Mouse (Mus musculus) CH12.LX (cell line): ENCODE data around the gene Hbq1b. TPM values are rescaled to one million over a fixed set of nuclear protein-coding genes. Genes with fewer than 3 reads are reported as not detected.

Experiments used
- DNase-seq: peaks from one replicate; pipeline ENCODE4 v3.0.0-alpha.2; 2013; ENCODE audit errors: extremely low read depth
- H3K27ac ChIP-seq: 2 replicates; pipeline ENCODE4 v1.5.1; 2012; ENCODE audit warnings: low read depth, mild to moderate bottlenecking, control low read depth, moderate library complexity; ENCODE audit not compliant: insufficient read depth
- H3K27me3 ChIP-seq: replicated peaks from 2 replicates; pipeline ENCODE3; 2012; ENCODE audit warnings: inconsistent platforms
- H3K36me3 ChIP-seq, 2 experiments: replicated peaks in 1 of 2; 2 replicates each; pipeline versions ENCODE3 to v1.6.1; 2012; ENCODE audit warnings: inconsistent platforms in 1 of 2, low read length in 1 of 2, mild to moderate bottlenecking in 1 of 2, mixed read lengths in 1 of 2, moderate library complexity in 1 of 2; ENCODE audit not compliant: control insufficient read depth in 1 of 2, insufficient read depth in 1 of 2
- H3K4me1 ChIP-seq, 2 experiments: 2 replicates each; pipeline ENCODE4 v1.6.1; 2012; ENCODE audit warnings: inconsistent platforms in 1 of 2, moderate library complexity in 1 of 2; ENCODE audit not compliant: insufficient read depth in 2 of 2, control insufficient read depth in 1 of 2
- H3K4me2 ChIP-seq: 2 replicates; pipeline ENCODE4 v1.6.1; 2012; ENCODE audit warnings: low read depth, mild to moderate bottlenecking, control low read depth; ENCODE audit not compliant: poor library complexity, insufficient read depth, severe bottlenecking
- H3K4me3 ChIP-seq, 3 experiments: fragments of 150-350 bp in 1 of 3; sonication (generic) in 1 of 3; replicated peaks in 1 of 3; 2 replicates each; pipeline versions ENCODE3 to v1.5.1; 2011 to 2012; ENCODE audit warnings: low read depth in 2 of 3, low read length in 2 of 3, mild to moderate bottlenecking in 2 of 3, moderate library complexity in 2 of 3, control low read depth in 1 of 3, improper control_type of control experiment in 1 of 3, inconsistent platforms in 1 of 3, mixed read lengths in 1 of 3; ENCODE audit not compliant: poor library complexity in 1 of 3
- H3K79me2 ChIP-seq: replicated peaks from 2 replicates; pipeline ENCODE4 v1.6.1; 2012; ENCODE audit warnings: mild to moderate bottlenecking, moderate library complexity; ENCODE audit not compliant: control insufficient read depth, poor library complexity, insufficient read depth, severe bottlenecking; ENCODE audit errors: extremely low read depth
- H3K9ac ChIP-seq: 2 replicates; pipeline ENCODE4 v1.6.1; 2012; ENCODE audit warnings: low read depth, mild to moderate bottlenecking, control low read depth, moderate library complexity; ENCODE audit not compliant: insufficient read depth
- H3K9me3 ChIP-seq: replicated peaks from 2 replicates; pipeline ENCODE3; 2012; ENCODE audit warnings: low read length, inconsistent platforms, mixed read lengths
- CHD2 ChIP-seq: IDR thresholded peaks from 2 replicates; pipeline ENCODE4 v1.6.1; 2011; ENCODE audit warnings: low read length, improper control_type of control experiment
- E2F4 ChIP-seq: IDR thresholded peaks from 2 replicates; pipeline ENCODE4 v1.6.1; 2011; ENCODE audit warnings: low read depth, low read length, improper control_type of control experiment; ENCODE audit not compliant: insufficient replicate concordance
- ELF1 ChIP-seq: IDR thresholded peaks from 2 replicates; pipeline ENCODE4 v1.6.1; 2014; ENCODE audit warnings: low read depth, mild to moderate bottlenecking, inconsistent platforms, low read length, improper control_type of control experiment
- EP300 ChIP-seq: IDR thresholded peaks from 2 replicates; pipeline ENCODE4 v1.6.1; 2011; ENCODE audit warnings: low read length, improper control_type of control experiment
- ETS1 ChIP-seq: conservative IDR thresholded peaks from 2 replicates; pipeline ENCODE4 v1.6.1; 2012; ENCODE audit warnings: low read depth, mild to moderate bottlenecking, inconsistent platforms, low read length, improper control_type of control experiment, moderate library complexity
- HCFC1 ChIP-seq: IDR thresholded peaks from 2 replicates; pipeline ENCODE4 v1.6.1; 2012; ENCODE audit warnings: low read depth, mild to moderate bottlenecking, inconsistent platforms, low read length, improper control_type of control experiment
- IRF4 ChIP-seq: IDR thresholded peaks from 2 replicates; pipeline ENCODE4 v1.6.1; 2014; ENCODE audit warnings: low read depth, mild to moderate bottlenecking, inconsistent platforms, low read length, improper control_type of control experiment
- JUN ChIP-seq: IDR thresholded peaks from 2 replicates; pipeline ENCODE4 v1.6.1; 2011; ENCODE audit warnings: low read depth, mild to moderate bottlenecking, low read length, improper control_type of control experiment, moderate library complexity; ENCODE audit not compliant: insufficient read depth
- KAT2A ChIP-seq: IDR thresholded peaks from 2 replicates; pipeline ENCODE4 v1.6.1; 2012; ENCODE audit warnings: low read length, improper control_type of control experiment, inconsistent platforms; ENCODE audit not compliant: insufficient replicate concordance
- MAFK ChIP-seq: IDR thresholded peaks from 2 replicates; pipeline ENCODE4 v1.6.1; 2011; ENCODE audit warnings: low read length, improper control_type of control experiment; ENCODE audit not compliant: insufficient replicate concordance
- MAX ChIP-seq: IDR thresholded peaks from 2 replicates; pipeline ENCODE4 v1.6.1; 2011; ENCODE audit warnings: low read length, improper control_type of control experiment
- MEF2A ChIP-seq: IDR thresholded peaks from 2 replicates; pipeline ENCODE4 v1.6.1; 2014; ENCODE audit warnings: low read depth, mild to moderate bottlenecking, inconsistent platforms, low read length, improper control_type of control experiment, borderline replicate concordance
- MXI1 ChIP-seq: IDR thresholded peaks from 2 replicates; pipeline ENCODE4 v1.6.1; 2011; ENCODE audit warnings: mild to moderate bottlenecking, low read depth, low read length, improper control_type of control experiment
- MYC ChIP-seq: IDR thresholded peaks from 2 replicates; pipeline ENCODE4 v1.6.1; 2011; ENCODE audit warnings: low read depth, mild to moderate bottlenecking, improper control_type of control experiment, low read length
- NELFE ChIP-seq: IDR thresholded peaks from 2 replicates; pipeline ENCODE4 v1.6.1; 2011; ENCODE audit warnings: low read depth, low read length, improper control_type of control experiment
- NRF1 ChIP-seq: IDR thresholded peaks from 2 replicates; pipeline ENCODE4 v1.6.1; 2014; ENCODE audit warnings: low read depth, mild to moderate bottlenecking, inconsistent platforms, low read length, improper control_type of control experiment, moderate library complexity
- POLR2A ChIP-seq: IDR thresholded peaks from 2 replicates; pipeline ENCODE4 v1.6.1; 2011; ENCODE audit warnings: low read depth, mild to moderate bottlenecking, improper control_type of control experiment, low read length
- POLR2AphosphoS2 ChIP-seq: IDR thresholded peaks from 2 replicates; pipeline ENCODE4 v1.6.1; 2011; ENCODE audit warnings: low read depth, low read length, improper control_type of control experiment
- RAD21 ChIP-seq: IDR thresholded peaks from 2 replicates; pipeline ENCODE4 v1.6.1; 2011; ENCODE audit warnings: low read depth, mild to moderate bottlenecking, low read length, improper control_type of control experiment, moderate library complexity
- RCOR1 ChIP-seq: conservative IDR thresholded peaks from 2 replicates; pipeline ENCODE4 v1.6.1; 2012; ENCODE audit warnings: low read depth, mild to moderate bottlenecking, inconsistent platforms, low read length, improper control_type of control experiment
- SIN3A ChIP-seq: IDR thresholded peaks from 2 replicates; pipeline ENCODE4 v1.6.1; 2012; ENCODE audit warnings: low read length, improper control_type of control experiment, inconsistent platforms
- SMC3 ChIP-seq: IDR thresholded peaks from 2 replicates; pipeline ENCODE4 v1.6.1; 2011; ENCODE audit warnings: low read depth, low read length, improper control_type of control experiment
- TBP ChIP-seq: conservative IDR thresholded peaks from 2 replicates; pipeline ENCODE4 v1.6.1; 2011; ENCODE audit warnings: low read depth, low read length, improper control_type of control experiment
- UBTF ChIP-seq: IDR thresholded peaks from 2 replicates; pipeline ENCODE4 v1.6.1; 2012; ENCODE audit warnings: low read depth, mild to moderate bottlenecking, inconsistent platforms, low read length, improper control_type of control experiment, moderate library complexity
- USF2 ChIP-seq: conservative IDR thresholded peaks from 2 replicates; pipeline ENCODE4 v1.6.1; 2011; ENCODE audit warnings: low read depth, low read length, improper control_type of control experiment
- ZKSCAN1 ChIP-seq: IDR thresholded peaks from 2 replicates; pipeline ENCODE4 v1.6.1; 2012; ENCODE audit warnings: low read depth, inconsistent platforms, low read length, improper control_type of control experiment, borderline replicate concordance
- ZNF384 ChIP-seq: IDR thresholded peaks from 2 replicates; pipeline ENCODE4 v1.6.1; 2012; ENCODE audit warnings: low read depth, low read length, improper control_type of control experiment, inconsistent platforms
- dilution Hi-C: fragments of 300-500 bp; cut with MboI; formaldehyde crosslinking; loops from 2 replicates; pipeline ENCODE4 v1.14.3; 2020; ENCODE audit warnings: low sequenced_read_pairs; ENCODE audit not compliant: extremely low pct_unique_long_range_greater_than_20kb, extremely low pct_ligation_motif_present
- in situ Hi-C: fragments of 300-500 bp; cut with MboI; formaldehyde crosslinking; loops from 3 replicates; pipeline ENCODE4 v1.14.3; 2019; ENCODE audit warnings: low sequenced_read_pairs, low pct_ligation_motif_present, low pct_unique_long_range_greater_than_20kb, mixed read lengths
- polyA plus RNA-seq: library from polyadenylated mRNA; unstranded; fragments of >175 nt; gene quantifications from 2 replicates; pipeline ENCODE4 v1.2.1, GENCODE M21; 2012; ENCODE audit warnings: low read depth; ENCODE audit not compliant: insufficient read length
- total RNA-seq, 2 experiments: library from RNA; depleted of rRNA; stranded (reverse); fragments of 300-350 nt in 1 of 2; fragments of >200 nt in 1 of 2; gene quantifications; 2 replicates each; pipeline ENCODE4 v1.2.3; 2012 to 2014

Hbq1b gene
- total and polyA plus RNA-seq, 3 experiments: not detected

DNA sequence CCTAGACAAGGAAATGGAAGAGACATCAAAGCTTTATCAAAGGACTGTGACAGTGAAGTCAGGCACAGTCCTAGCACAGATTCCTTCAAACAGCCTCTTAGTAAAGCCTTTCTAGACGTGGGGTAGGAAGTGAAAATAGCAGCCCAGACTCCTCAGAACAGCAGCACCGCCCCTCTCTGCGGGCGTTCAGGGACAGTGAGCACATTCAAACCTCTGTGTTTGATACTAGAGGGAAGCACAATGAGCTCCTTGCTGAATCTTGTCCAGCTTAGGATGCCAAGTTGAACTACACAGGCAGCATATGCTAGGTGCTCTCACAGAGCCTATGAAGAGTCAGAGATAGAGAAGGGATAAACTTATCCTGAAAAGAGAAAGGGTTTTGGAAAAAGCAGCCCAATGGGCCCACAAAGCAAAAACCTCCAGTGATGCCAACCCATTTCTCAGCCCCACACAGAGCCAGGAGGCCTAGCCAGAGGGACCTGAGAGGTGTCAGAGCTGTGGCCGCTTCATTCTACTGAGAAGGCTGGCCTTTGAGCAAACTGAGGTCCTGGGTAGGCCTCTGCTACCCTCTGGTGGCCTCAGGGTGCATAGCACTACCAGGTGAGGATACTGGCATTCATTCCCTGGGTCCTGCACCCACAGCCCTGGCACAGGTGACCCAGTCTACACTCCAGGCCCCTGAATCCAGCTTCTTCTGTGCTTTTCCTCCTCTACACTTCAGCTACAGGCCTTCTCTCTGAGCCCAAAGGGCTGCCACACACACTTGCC is 48.5 kb upstream of the Hbq1b start (continued):
- TF ChIP-seq JUN (no peak), NRF1 (peak; percentile 42; the same call in 1 of the 2 replicates), RAD21 (no peak; the same call in none of the 2 replicates), POLR2A (no peak), MAFK (no peak), MXI1 (no peak), EP300 (no peak), POLR2AphosphoS2 (no peak), CHD2 (no peak), MAX (no peak), KAT2A (no peak), ELF1 (0 out of 2 replicates have a peak, but pooled peaks have one; percentile 28), ETS1 (no peak), IRF4 (peak; percentile 72), HCFC1 (no peak), MEF2A (peak; percentile 72), MYC (no peak), SMC3 (peak; percentile 99), SIN3A (no peak; the same call in 1 of the 2 replicates), NELFE (peak; percentile 66), ZKSCAN1 (no peak), E2F4 (0 out of 2 replicates have a peak, but pooled peaks have one; percentile 48)

DNA sequence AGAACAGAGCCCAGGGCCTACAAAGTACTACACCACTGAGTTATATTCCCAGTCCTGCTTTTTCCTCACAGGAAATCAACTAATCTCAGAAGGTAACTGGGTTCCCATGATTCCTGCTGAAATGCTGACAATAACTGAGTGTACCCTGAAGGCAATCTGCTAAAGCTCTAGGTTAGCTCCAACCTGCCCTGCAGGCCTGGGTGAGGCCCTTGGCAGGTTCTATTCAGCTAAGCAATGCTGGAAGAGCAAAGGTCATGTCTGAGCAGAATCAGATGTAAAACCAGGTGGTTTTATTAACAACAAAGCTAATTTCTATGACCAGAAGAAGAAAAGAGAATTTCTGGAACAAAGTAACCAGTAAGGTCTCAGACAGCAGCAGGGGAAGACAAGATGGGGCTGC is 45.4 kb upstream of the Hbq1b start:
- in situ Hi-C loops: no loop called here
- Histone ChIP-seq H3K4me2 (no peak overlapping the region), H3K27me3 (no peaks in the 10 kb centered on the region), H3K36me3 (peaks cover 69 to 91% of the 10 kb centered on the region in 2 experiments), H3K9me3 (no peaks in the 10 kb centered on the region), H3K27ac (no peak overlapping the region), H3K4me3 (no peak overlapping the region), H3K4me1 (peaks cover 11 to 55% of the 10 kb centered on the region in 2 experiments), H3K9ac (no peak overlapping the region), H3K79me2 (no peaks in the 10 kb centered on the region)
- dilution Hi-C loops: no loop called here
- DNase-seq: no peak
- TF ChIP-seq JUN (no peak), USF2 (no peak), TBP (no peak), RAD21 (no peak), RCOR1 (no peak), ETS1 (no peak), EP300 (no peak), SMC3 (no peak), HCFC1 (no peak), UBTF (no peak), MEF2A (no peak), ZNF384 (no peak)
